Mouse (Mus musculus) myocyte (in vitro differentiated cells): ENCODE data around the gene 2010300C02Rik. TPM values are rescaled to one million over a fixed set of nuclear protein-coding genes. Genes with fewer than 3 reads are reported as not detected.
"Not testable (repeated sequence)": the region's sequence is repeated elsewhere in the genome, so short reads cannot be mapped to it uniquely, and the experiment has no call there.

Experiments used
- H3K27me3 ChIP-seq: one replicate; pipeline ENCODE4 v1.6.1; 2011; ENCODE audit not compliant: control insufficient read depth, insufficient read depth, insufficient read length
- H3K36me3 ChIP-seq: one replicate; pipeline ENCODE4 v1.6.1; 2011; ENCODE audit not compliant: control insufficient read depth, insufficient read depth
- H3K4me2 ChIP-seq: one replicate; pipeline ENCODE4 v1.6.1; 2011; ENCODE audit warnings: low read depth, control low read depth
- H3K4me3 ChIP-seq: one replicate; pipeline ENCODE4 v1.5.1; 2011; ENCODE audit warnings: mild to moderate bottlenecking, control low read depth, moderate library complexity
- H3K79me2 ChIP-seq: one replicate; pipeline ENCODE4 v1.6.1; 2011; ENCODE audit not compliant: control insufficient read depth, insufficient read depth
- H3ac ChIP-seq: one replicate; pipeline ENCODE4 v1.6.1; 2011; ENCODE audit not compliant: control insufficient read depth, insufficient read length
- CEBPB ChIP-seq: IDR thresholded peaks from 2 replicates; pipeline ENCODE4 v1.6.1; 2011; ENCODE audit warnings: mild to moderate bottlenecking, moderate library complexity; ENCODE audit not compliant: poor library complexity, insufficient read depth, severe bottlenecking
- E2F4 ChIP-seq: IDR thresholded peaks from one replicate; pipeline ENCODE4 v1.6.1; 2011; ENCODE audit warnings: mild to moderate bottlenecking, control low read depth, moderate library complexity; ENCODE audit not compliant: insufficient read depth
- MAX ChIP-seq: IDR thresholded peaks from one replicate; pipeline ENCODE4 v1.6.1; 2011; ENCODE audit warnings: low read depth, mild to moderate bottlenecking, control low read depth
- MYOD1 ChIP-seq, 3 experiments: IDR thresholded peaks; one replicate each; pipeline ENCODE4 v1.6.1; 2011; ENCODE audit warnings: control low read depth in 2 of 3, low read depth in 2 of 3, mild to moderate bottlenecking in 2 of 3, moderate library complexity in 1 of 3; ENCODE audit not compliant: insufficient read length in 2 of 3, control insufficient read depth in 1 of 3
- MYOG ChIP-seq, 3 experiments: IDR thresholded peaks; one replicate each; pipeline ENCODE4 v1.6.1; 2011; ENCODE audit warnings: control low read depth in 2 of 3, low read depth in 2 of 3, mild to moderate bottlenecking in 2 of 3; ENCODE audit not compliant: insufficient read length in 2 of 3, control insufficient read depth in 1 of 3, insufficient read depth in 1 of 3
- POLR2A ChIP-seq: IDR thresholded peaks from one replicate; pipeline ENCODE4 v1.6.1; 2011; ENCODE audit warnings: low read depth, mild to moderate bottlenecking, control low read depth, moderate library complexity; ENCODE audit not compliant: insufficient read length
- POLR2AphosphoS2 ChIP-seq: IDR thresholded peaks from one replicate; pipeline ENCODE4 v1.6.1; 2011; ENCODE audit warnings: low read depth, control low read depth; ENCODE audit not compliant: insufficient read length
- REST ChIP-seq: IDR thresholded peaks from one replicate; pipeline ENCODE4 v1.6.1; 2011; ENCODE audit warnings: mild to moderate bottlenecking, control low read depth, moderate library complexity; ENCODE audit not compliant: insufficient read depth, insufficient read length
- SRF ChIP-seq: IDR thresholded peaks from one replicate; pipeline ENCODE4 v1.6.1; 2011; ENCODE audit warnings: low read depth; ENCODE audit not compliant: control insufficient read depth, insufficient read length
- TCF12 ChIP-seq: IDR thresholded peaks from one replicate; pipeline ENCODE4 v1.6.1; 2011; ENCODE audit warnings: mild to moderate bottlenecking, control low read depth; ENCODE audit not compliant: poor library complexity, insufficient read depth, severe bottlenecking
- TCF3 ChIP-seq: IDR thresholded peaks from one replicate; pipeline ENCODE4 v1.6.1; 2011; ENCODE audit warnings: low read depth, control low read depth; ENCODE audit not compliant: insufficient read length
- USF1 ChIP-seq: IDR thresholded peaks from one replicate; pipeline ENCODE4 v1.6.1; 2011; ENCODE audit warnings: low read depth, mild to moderate bottlenecking, control low read depth, moderate library complexity
- polyA plus RNA-seq: library from polyadenylated mRNA; unstranded; fragments of >200 nt; fragmentation: generic; extraction: Trizol; gene quantifications from one replicate; pipeline ENCODE4 v1.2.1, GENCODE M21; 2012; ENCODE audit warnings: missing spikeins

The 2010300C02Rik gene
- polyA plus RNA-seq, 1 experiment = not detected

- Histone ChIP-seq H3K4me2 (no peak overlapping the region), H3K4me3 (no peak overlapping the region)
- TF ChIP-seq MYOG (IDR thresholded peaks at IDR 0.05; ENCODE audit: control insufficient read depth in 1 of 3, insufficient read depth in 1 of 3, insufficient read length in 2 of 3, low read depth in 2 of 3) = peak in 1 of 3 experiments; percentile 3
- no peak for TF ChIP-seq CEBPB
- TF ChIP-seq MYOD1 (IDR thresholded peaks at IDR 0.05; ENCODE audit: control insufficient read depth in 1 of 3, insufficient read length in 2 of 3, low read depth in 2 of 3) = no peak
- TF ChIP-seq USF1 = no peak
- TF ChIP-seq POLR2A = no peak
Observed at GRCm38 (mm10) chr1:37614130-37614529, 105.8 kb downstream of the 2010300C02Rik start.

GRCm38 (mm10) chr1:37611032-37611431, 108.9 kb downstream of the 2010300C02Rik start:
- H3K36me3 ChIP-seq = no peaks in the 10 kb centered on the region
- H3K4me2 ChIP-seq = no peak overlapping the region
- no peak overlapping the region for H3K4me3 ChIP-seq
- TF ChIP-seq POLR2A = no peak
- no peak for TF ChIP-seq TCF3
- no peak for TF ChIP-seq MYOD1 (IDR thresholded peaks at IDR 0.05; ENCODE audit: control insufficient read depth in 1 of 3, insufficient read length in 2 of 3, low read depth in 2 of 3)
- TF ChIP-seq REST = no peak
- H3K79me2 ChIP-seq = no peaks in the 10 kb centered on the region
- H3K27me3 ChIP-seq = peaks cover 11% of the 10 kb centered on the region
- no peak overlapping the region for H3ac ChIP-seq

More at GRCm38 (mm10) chr1:37614130-37614529, 105.8 kb downstream of the 2010300C02Rik start:
- no peak overlapping the region for H3ac ChIP-seq
- H3K36me3 ChIP-seq = no peaks in the 10 kb centered on the region
- no peaks in the 10 kb centered on the region for H3K79me2 ChIP-seq
- H3K27me3 ChIP-seq = peaks cover 11% of the 10 kb centered on the region

DNA sequence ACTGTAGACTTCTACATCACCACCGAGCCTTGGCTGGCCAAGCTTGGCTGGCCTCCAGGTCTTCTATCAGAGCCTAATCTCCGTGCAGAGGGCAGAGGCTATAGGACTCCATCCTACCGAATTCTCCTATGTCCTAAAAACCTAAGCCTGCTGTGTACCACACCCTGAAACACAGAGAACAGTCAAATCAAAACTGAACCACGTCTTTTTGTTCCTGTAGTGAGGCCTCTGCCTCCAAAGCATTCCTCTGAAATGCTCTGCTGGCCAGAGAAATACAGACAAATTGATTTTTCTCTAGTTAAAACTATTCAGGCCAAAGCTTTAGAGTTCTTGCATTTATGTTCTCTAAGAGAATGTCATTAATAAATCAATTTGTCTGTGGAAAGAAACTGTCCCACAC, 109.6 kb downstream of the 2010300C02Rik start:
- Histone ChIP-seq H3K4me2 (no peak overlapping the region), H3K27me3 (peaks cover 11% of the 10 kb centered on the region), H3K79me2 (no peaks in the 10 kb centered on the region), H3K36me3 (no peaks in the 10 kb centered on the region), H3K4me3 (no peak overlapping the region), H3ac (no peak overlapping the region)
- TF ChIP-seq MYOD1 (IDR thresholded peaks at IDR 0.05; ENCODE audit: control insufficient read depth in 1 of 3, insufficient read length in 2 of 3, low read depth in 2 of 3) (no peak), POLR2AphosphoS2 (no peak), E2F4 (no peak), SRF (no peak), MYOG (IDR thresholded peaks at IDR 0.05; ENCODE audit: control insufficient read depth in 1 of 3, insufficient read depth in 1 of 3, insufficient read length in 2 of 3, low read depth in 2 of 3) (no peak), REST (no peak), MAX (no peak), TCF12 (no peak), USF1 (no peak), TCF3 (no peak), POLR2A (no peak), CEBPB (no peak)

DNA sequence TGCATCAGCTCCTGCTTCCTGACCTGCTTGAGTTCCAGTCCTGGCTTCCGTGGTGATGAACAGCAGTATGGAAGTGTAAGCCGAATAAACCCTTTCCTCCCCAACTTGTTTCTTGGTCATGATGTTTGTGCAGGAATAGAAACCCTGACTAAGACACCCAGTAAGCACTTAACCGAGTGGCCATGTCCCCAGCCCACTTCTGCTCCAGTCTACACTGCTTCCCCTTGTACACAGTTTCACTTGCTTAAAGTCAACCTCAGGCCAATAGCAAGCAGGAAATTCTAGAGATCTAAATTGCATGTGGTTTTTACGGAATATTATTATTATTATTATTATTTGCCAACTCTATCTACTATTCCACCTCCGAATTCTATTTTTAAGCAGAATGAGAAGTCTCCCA, 114.2 kb downstream of the 2010300C02Rik start:
- not testable (repeated sequence) for H3K4me3 ChIP-seq, H3K79me2 ChIP-seq, H3K36me3 ChIP-seq, H3K4me2 ChIP-seq, H3ac ChIP-seq, H3K27me3 ChIP-seq

GRCm38 (mm10) chr1:37603206-37603605, 116.7 kb downstream of the 2010300C02Rik start:
- TF ChIP-seq MYOG (IDR thresholded peaks at IDR 0.05; ENCODE audit: control insufficient read depth in 1 of 3, insufficient read depth in 1 of 3, insufficient read length in 2 of 3, low read depth in 2 of 3) (no peak), MAX (no peak), CEBPB (no peak), REST (no peak), USF1 (no peak), MYOD1 (IDR thresholded peaks at IDR 0.05; ENCODE audit: control insufficient read depth in 1 of 3, insufficient read length in 2 of 3, low read depth in 2 of 3) (no peak), TCF3 (no peak), TCF12 (no peak), SRF (no peak), E2F4 (no peak), POLR2AphosphoS2 (no peak), POLR2A (no peak)
- Histone ChIP-seq H3ac (no peak overlapping the region), H3K79me2 (no peaks in the 10 kb centered on the region), H3K27me3 (no peaks in the 10 kb centered on the region), H3K4me2 (no peak overlapping the region), H3K36me3 (no peaks in the 10 kb centered on the region), H3K4me3 (no peak overlapping the region)
